Mouse (Mus musculus): ENCODE measurements around the gene Btaf1. TPM values are rescaled to one million over a fixed set of nuclear protein-coding genes. Genes with fewer than 3 reads are reported as not detected.
A peak's percentile ranks its signal among the peaks of the same experiment; 100 is the strongest.

Gene Btaf1
- polyA plus RNA-seq, 1 experiment from 2014 or later: 17.6 TPM

DNA sequence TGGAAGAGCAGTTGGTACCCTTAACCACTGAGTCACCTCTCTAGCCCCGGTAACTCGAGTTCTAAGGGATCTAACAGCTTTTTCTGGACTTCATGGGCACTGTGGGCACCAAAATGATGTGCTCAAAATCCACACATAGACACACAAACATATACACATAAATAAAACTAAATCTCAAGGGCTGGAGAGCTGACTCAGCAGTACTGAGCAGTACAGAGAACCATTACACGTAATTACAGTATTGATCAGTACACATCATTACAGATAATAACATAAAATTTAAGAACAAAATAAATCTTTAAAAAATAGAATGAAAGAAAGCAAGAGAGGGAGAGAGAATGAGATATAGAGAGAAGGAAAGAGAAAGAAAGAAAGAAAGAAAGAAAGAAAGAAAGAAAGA, 16.7 kb upstream of the Btaf1 start:
- WGBS: 81% methylated on average over 3 of the region's 3 CpGs
- no peak for ATAC-seq (ENCODE audit: low FRiP score)
- Histone ChIP-seq H3K27ac (no peak overlapping the region), H3K4me3 (no peak overlapping the region), H3K27me3 (0 out of 2 replicates have a peak, but pooled peaks cover 10% of the 10 kb centered on the region), H3K4me2 (replicated peaks) (no peak overlapping the region), H3K9me3 (replicated peaks) (no peaks in the 10 kb centered on the region), H3K36me3 (no peaks in the 10 kb centered on the region), H3K4me1 (peaks cover 7% of the 10 kb centered on the region; the same call in 1 of the 2 replicates), H3K9ac (no peak overlapping the region)

DNA sequence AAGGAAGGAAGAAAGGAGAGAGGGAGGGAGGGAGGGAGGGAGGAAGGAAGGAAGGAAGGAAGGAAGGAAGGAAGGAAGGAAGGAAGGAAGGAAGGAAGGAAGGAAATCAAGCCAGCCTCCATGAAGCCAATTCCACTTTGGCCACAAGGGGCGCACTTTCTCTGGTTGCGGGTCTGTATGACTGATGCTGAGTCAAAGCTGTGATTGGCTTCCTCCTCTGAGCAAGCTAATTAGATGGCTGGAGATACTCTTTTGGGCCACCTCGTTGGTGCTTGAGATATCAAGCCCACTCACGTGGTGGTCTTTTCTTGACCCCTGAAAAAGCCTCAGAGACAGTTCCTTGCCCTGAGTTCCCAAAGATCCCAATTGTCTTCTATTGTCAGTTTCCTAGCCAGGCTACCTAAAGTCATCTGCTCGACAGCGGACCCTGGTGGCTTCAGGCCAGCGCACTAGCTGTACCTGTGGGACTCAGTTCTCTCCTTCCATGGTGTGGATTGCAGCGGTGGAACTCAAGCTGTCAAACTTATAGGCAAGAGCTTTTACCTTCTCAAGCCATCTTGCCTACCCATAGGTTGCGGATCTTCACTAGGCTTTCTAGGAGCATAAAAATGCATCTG, 16.1 kb upstream of the Btaf1 start:
- ATAC-seq (ENCODE audit: low FRiP score): 0 out of 2 replicates have a peak, but pooled peaks have one; percentile 33
- H3K4me3 ChIP-seq: no peak overlapping the region

DNA sequence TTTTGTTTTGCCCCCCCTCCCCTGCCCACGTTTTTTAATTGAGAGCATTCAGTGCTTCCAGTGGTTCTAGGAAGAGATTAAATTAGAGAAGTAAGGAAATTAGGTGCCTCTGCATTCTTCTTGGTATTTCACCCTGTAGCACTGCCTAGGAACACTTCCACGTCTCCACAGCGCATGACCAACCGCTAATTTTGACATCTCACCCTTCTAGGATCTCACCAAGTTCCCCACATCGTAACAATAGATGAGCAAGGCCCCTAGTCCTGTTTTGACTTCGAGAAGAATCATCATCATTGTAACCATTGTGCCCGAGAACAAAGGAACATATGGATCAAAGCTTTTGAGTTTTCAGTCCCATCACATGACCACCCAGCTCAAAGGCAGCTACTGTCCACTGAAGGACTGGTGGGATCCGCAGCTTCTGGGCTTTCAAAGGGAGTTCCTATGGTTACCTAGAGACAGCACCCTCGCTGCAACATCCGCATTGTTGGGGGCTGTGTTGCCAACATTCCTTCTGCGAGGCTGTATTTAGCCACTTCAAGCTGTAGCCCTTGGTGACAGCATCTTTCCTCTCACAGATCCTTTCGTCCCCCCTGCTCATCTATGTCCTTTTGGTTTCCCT, 15.3 kb upstream of the Btaf1 start:
- H3K27ac ChIP-seq: peak overlapping the region; percentile 48; the same call in 1 of the 2 replicates
- no peaks in the 10 kb centered on the region for H3K9me3 ChIP-seq (replicated peaks)
- no peak overlapping the region for H3K4me2 ChIP-seq (replicated peaks)
- ATAC-seq (ENCODE audit: low FRiP score): peak; percentile 90
- H3K27me3 ChIP-seq: 0 out of 2 replicates have a peak, but pooled peaks cover 12% of the 10 kb centered on the region
- H3K36me3 ChIP-seq: no peaks in the 10 kb centered on the region
- no peak overlapping the region for H3K4me3 ChIP-seq
- H3K9ac ChIP-seq: no peak overlapping the region
- peaks cover 4% of the 10 kb centered on the region; the same call in 1 of the 2 replicates for H3K4me1 ChIP-seq
- WGBS: 20% methylated on average over 12 of the region's 12 CpGs

More for the DNA sequence above, 16.1 kb upstream of the Btaf1 start:
- Histone ChIP-seq H3K9me3 (replicated peaks) (no peaks in the 10 kb centered on the region), H3K4me2 (replicated peaks) (no peak overlapping the region), H3K27me3 (0 out of 2 replicates have a peak, but pooled peaks cover 10% of the 10 kb centered on the region), H3K36me3 (no peaks in the 10 kb centered on the region), H3K27ac (peak overlapping the region; percentile 48; the same call in 1 of the 2 replicates), H3K9ac (no peak overlapping the region), H3K4me1 (peaks cover 4% of the 10 kb centered on the region; the same call in 1 of the 2 replicates)
- 18% methylated on average over 9 of the region's 9 CpGs for WGBS

DNA sequence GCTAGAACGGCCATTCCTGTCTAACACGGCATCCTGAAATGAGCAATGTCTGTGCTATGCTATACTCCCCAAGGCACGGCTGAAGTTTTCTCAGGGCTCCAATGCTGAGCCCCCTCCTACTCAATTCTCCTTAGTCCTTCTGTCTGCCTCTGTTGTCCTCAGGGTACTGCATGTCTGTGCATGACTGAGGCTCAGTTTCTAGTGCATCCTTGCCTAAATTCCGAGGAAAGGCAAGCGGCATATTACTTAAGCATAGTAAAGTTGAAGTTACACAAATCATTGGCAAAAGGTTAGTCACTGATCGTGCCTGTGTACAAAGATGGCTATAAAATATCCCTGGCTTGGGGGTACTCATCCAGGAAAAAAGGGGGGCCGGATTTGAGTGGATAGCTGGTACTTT, 12.8 kb upstream of the Btaf1 start:
- ATAC-seq (ENCODE audit: low FRiP score): no peak
- Histone ChIP-seq H3K27me3 (0 out of 2 replicates have a peak, but pooled peaks cover 12% of the 10 kb centered on the region), H3K9ac (no peak overlapping the region), H3K9me3 (replicated peaks) (no peaks in the 10 kb centered on the region), H3K4me3 (no peak overlapping the region), H3K36me3 (no peaks in the 10 kb centered on the region), H3K4me1 (peaks cover 4% of the 10 kb centered on the region; the same call in 1 of the 2 replicates), H3K4me2 (replicated peaks) (no peak overlapping the region), H3K27ac (no peak overlapping the region)
- WGBS: 71% methylated on average over 7 of the region's 7 CpGs

- no peak overlapping the region for H3K4me2 ChIP-seq (replicated peaks)
- ATAC-seq (ENCODE audit: low FRiP score): no peak
- 0 out of 2 replicates have a peak, but pooled peaks cover 9% of the 10 kb centered on the region for H3K27me3 ChIP-seq
- no peak overlapping the region for H3K27ac ChIP-seq
- WGBS: 74% methylated on average over 4 of the region's 4 CpGs
- no peaks in the 10 kb centered on the region for H3K9me3 ChIP-seq (replicated peaks)
- no peak overlapping the region for H3K4me3 ChIP-seq
- no peak overlapping the region for H3K9ac ChIP-seq
- no peaks in the 10 kb centered on the region for H3K36me3 ChIP-seq
- H3K4me1 ChIP-seq: peaks cover 12% of the 10 kb centered on the region
Observed at GRCm38 (mm10) chr19:36916206-36916605, 9.7 kb upstream of the Btaf1 start.

DNA sequence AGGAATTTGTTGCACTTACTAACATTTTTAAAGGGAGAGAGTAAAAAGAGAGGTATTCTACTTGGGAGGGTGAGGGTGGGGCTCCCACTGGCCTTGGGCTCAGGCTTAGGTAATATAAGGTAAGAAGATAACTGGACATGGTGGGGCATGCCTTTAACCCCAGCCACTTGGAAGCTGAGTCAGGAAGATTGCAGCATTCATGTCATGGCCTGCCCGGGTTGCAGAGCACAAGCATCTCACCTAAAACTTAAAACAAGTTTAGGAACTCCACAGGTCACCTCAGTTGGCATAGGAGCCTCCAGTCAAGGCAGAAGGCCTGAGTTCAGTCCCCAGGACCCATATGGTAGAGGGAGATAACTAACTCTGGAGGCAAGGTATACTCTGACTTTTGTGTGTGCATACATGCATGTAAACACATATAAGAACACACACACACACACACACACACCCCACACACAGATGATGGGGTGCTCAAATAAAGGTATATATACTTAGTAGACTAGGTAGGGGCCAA, 8.9 kb upstream of the Btaf1 start:
- Histone ChIP-seq H3K27ac (no peak overlapping the region), H3K4me2 (replicated peaks) (no peak overlapping the region; the same call in 1 of the 2 replicates), H3K9ac (no peak overlapping the region), H3K36me3 (no peaks in the 10 kb centered on the region), H3K9me3 (replicated peaks) (no peaks in the 10 kb centered on the region), H3K4me3 (no peak overlapping the region), H3K4me1 (peaks cover 8% of the 10 kb centered on the region), H3K27me3 (0 out of 2 replicates have a peak, but pooled peaks cover 9% of the 10 kb centered on the region)
- ATAC-seq (ENCODE audit: low FRiP score): no peak
- 93% methylated on average over 1 of the region's 1 CpGs for WGBS

DNA sequence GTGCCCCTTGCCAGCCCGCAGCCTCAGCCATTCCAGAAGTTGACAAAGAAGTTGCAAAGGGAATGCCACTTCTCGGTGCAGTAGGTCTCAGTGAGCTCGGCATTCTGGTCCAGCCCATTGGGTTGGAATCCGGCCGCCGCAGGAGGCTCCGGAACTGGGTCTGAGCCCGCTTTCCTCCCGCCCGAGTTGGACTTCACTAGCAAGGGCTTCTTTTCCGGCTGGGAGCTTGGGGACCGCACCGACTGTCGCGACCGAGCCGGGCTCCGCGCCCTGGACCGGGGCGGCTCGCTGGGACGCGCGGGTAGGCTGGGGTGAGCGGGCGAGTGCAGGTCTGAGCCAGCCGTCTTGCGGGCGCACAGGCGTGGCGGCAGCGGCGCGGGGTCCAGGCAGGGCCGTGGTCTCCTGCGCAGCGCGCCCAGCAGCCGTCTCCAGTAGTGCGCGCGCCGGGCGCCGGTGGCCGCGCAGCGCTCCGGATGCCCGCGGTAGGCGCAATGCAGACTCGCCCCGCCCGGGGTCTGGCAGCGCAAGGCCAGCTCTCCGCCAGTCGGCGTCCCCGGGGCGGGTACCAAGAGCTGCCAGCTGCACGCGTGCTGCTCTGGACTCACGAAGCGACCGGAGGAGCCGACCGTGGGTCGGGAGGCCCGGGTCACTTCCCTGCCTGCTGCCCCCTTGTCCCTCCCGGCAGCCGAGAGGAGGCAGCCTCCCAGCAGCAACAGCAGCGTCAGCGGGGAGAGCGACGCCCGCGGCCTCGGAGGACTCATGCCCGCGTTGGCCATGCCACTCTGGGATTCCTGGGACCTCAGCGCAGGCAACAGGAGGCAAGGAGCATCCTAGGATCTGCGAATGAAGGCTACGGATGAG, 7.2 kb upstream of the Btaf1 start:
- Histone ChIP-seq H3K4me2 (replicated peaks) (peak overlapping the region; percentile 81), H3K36me3 (no peaks in the 10 kb centered on the region), H3K4me3 (peak overlapping the region; percentile 91), H3K9ac (peak overlapping the region; percentile 88), H3K9me3 (replicated peaks) (no peaks in the 10 kb centered on the region), H3K27me3 (0 out of 2 replicates have a peak, but pooled peaks cover 2% of the 10 kb centered on the region), H3K27ac (peak overlapping the region; percentile 93), H3K4me1 (peaks cover 8% of the 10 kb centered on the region)
- under 1% methylated on average over 82 of the region's 85 CpGs for WGBS
- ATAC-seq (ENCODE audit: low FRiP score): peak; percentile 90

- H3K9me3 ChIP-seq (replicated peaks): no peaks in the 10 kb centered on the region
- H3K4me3 ChIP-seq: peak within 1 kb of the TSS; percentile 91
- H3K36me3 ChIP-seq: no peaks in the 10 kb centered on the region
- WGBS: 8% methylated on average over 12 of the region's 12 CpGs
- ATAC-seq (ENCODE audit: low FRiP score): peak; percentile 41
- H3K27ac ChIP-seq: peak within 1 kb of the TSS; percentile 93
- peaks cover 8% of the 10 kb centered on the region for H3K4me1 ChIP-seq
- peak within 1 kb of the TSS; percentile 88 for H3K9ac ChIP-seq
- peak within 1 kb of the TSS; percentile 81 for H3K4me2 ChIP-seq (replicated peaks)
- 0 out of 2 replicates have a peak, but pooled peaks cover 2% of the 10 kb centered on the region for H3K27me3 ChIP-seq
Observed at GRCm38 (mm10) chr19:36919466-36919865, 6.4 kb upstream of the Btaf1 start, which contains the start of gene Fgfbp3. TSS of gene Fgfbp3 (minus strand) at chr19:36919615.

DNA sequence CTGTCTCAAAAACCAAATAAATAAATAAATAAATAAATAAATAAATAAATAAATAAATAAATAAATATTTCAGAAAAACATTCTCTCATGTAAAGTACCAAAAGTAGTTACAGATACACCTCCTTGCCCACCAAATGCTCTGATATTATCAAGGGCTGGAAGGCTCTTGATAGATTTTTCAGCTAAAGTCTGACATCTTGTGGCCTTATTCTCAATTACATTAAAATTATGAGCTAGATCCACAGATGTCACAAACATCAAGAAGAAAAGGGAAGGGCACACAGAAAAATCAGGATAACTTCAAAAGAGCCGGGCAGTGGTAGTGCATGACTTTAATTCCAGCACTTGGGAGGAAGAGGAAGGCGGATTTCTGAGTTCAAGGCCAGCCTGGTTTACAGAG, 3.9 kb upstream of the Btaf1 start:
- Histone ChIP-seq H3K27me3 (no peaks in the 10 kb centered on the region), H3K9ac (no peak overlapping the region), H3K36me3 (no peaks in the 10 kb centered on the region), H3K4me3 (no peak overlapping the region), H3K27ac (no peak overlapping the region), H3K4me1 (peaks cover 18% of the 10 kb centered on the region), H3K9me3 (replicated peaks) (no peaks in the 10 kb centered on the region), H3K4me2 (replicated peaks) (no peak overlapping the region)
- WGBS: 41% methylated on average over 2 of the region's 2 CpGs
- ATAC-seq (ENCODE audit: low FRiP score): no peak

DNA sequence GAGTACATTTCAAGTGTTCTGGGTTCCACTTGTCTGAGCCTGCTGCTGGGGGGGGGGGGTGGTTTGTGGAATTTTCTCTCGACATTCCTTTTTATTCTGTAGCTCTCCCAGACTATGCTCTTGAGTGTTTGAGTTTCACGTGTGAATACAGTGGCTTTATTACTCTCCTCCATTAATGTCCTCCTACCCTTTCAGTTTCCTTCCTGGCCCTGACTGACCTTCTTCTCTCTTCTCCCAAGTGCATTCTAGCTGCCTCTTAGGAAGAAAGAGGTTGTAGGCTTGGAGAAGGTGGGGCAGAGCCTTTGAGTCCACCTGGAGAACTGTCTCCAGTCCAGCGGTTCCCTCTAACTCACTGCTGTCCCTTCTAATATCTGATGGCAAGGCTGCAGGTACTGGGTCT, 2.9 kb upstream of the Btaf1 start:
- WGBS: 58% methylated on average over 3 of the region's 3 CpGs
- Histone ChIP-seq H3K27me3 (no peaks in the 10 kb centered on the region), H3K4me2 (replicated peaks) (no peak overlapping the region), H3K27ac (no peak overlapping the region), H3K9ac (no peak overlapping the region), H3K4me3 (no peak overlapping the region), H3K36me3 (no peaks in the 10 kb centered on the region), H3K9me3 (replicated peaks) (no peaks in the 10 kb centered on the region), H3K4me1 (peaks cover 24% of the 10 kb centered on the region)
- no peak for ATAC-seq (ENCODE audit: low FRiP score)

GRCm38 (mm10) chr19:36926553-36927236, 816 bp downstream of the Btaf1 start:
- Histone ChIP-seq H3K9me3 (replicated peaks) (no peaks in the 10 kb centered on the region), H3K4me2 (replicated peaks) (peak overlapping the region; percentile 86), H3K27ac (peak overlapping the region; percentile 96), H3K4me3 (peak overlapping the region; percentile 91), H3K36me3 (no peaks in the 10 kb centered on the region), H3K27me3 (no peaks in the 10 kb centered on the region), H3K9ac (peak overlapping the region; percentile 93), H3K4me1 (peaks cover 16% of the 10 kb centered on the region)
- no peak for ATAC-seq (ENCODE audit: low FRiP score)
- WGBS: 2% methylated on average over 26 of the region's 26 CpGs
